Mouse (Mus musculus): ENCODE results near the gene Olfr1504.
"Not testable (repeated sequence)": the region's sequence is repeated elsewhere in the genome, so short reads cannot be mapped to it uniquely, and the experiment has no call there.

Olfr1504 gene

GRCm38 (mm10) chr19:13897828-13898227, at the start of gene Olfr1504:
Olfr1504 (minus strand) TSS chr19:13897928.
- no peak for DNase-seq

DNA sequence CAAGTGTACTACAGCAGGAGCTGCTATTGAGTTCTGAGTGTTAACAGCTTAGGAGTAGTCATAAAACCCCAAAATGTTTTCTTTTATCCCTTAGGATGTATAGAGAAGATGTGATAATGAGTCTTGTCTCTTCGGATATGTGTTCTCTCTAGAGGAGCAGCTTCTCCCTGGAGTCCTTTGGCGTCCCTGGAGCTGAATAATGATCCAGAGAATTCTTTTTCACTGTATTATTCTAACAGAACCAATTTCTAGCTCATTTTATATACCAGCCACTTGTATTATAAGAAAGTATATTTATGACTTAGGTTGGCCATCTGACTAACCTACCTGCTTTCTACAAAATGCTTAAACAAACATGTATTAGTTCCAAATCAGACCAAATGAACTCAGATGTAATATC, 15.5 kb upstream of the Olfr1504 start, which contains the start of gene Olfr1505:
TSS of gene Olfr1505 (plus strand) at position 301 of the 400 bp plus-strand sequence.
- DNase-seq, result no peak

GRCm38 (mm10) chr19:13861495-13861894, 36.2 kb downstream of the Olfr1504 start, which contains the start of gene Olfr1502:
Olfr1502 (plus strand) TSS chr19:13861795.
- no peak for DNase-seq

DNA sequence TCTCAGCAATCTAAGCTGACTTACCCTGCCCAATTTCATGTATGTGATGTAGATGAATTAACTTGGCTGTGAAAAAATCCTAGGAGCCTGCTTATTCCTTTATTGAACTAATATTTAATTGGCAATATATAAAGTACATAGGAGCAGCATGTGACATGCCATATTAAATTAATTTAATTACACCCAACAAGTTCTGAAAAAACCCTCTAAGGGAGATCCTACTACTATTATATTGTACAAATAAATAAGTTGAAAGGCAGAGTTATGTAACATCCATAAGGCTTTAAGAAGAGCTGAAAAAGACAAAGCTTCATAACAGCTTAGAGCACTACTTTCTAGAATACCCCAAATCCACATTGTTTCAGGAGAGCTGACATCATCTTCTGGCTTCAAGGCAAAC, 47.1 kb downstream of the Olfr1504 start, which contains the start of gene Olfr1501:
TSS of gene Olfr1501 (minus strand) at position 101 of the 400 bp plus-strand sequence.
- not testable (repeated sequence) for DNase-seq

Measured in lung, adult 18-20 months (tissue).